Mouse (Mus musculus) MEL (cell line): ENCODE results near the gene Kcnn3. TPM values are rescaled to one million over a fixed set of nuclear protein-coding genes. Genes with fewer than 3 reads are reported as not detected.

Source experiments
- DNase-seq: peaks from one replicate; pipeline ENCODE4 v3.0.0; 2011; ENCODE audit warnings: low read depth, low spot score
- H3K27ac ChIP-seq: 2 replicates; pipeline ENCODE4 v1.5.1; 2012; ENCODE audit warnings: low read depth, mild to moderate bottlenecking, control low read depth, low read length, moderate library complexity; ENCODE audit not compliant: control insufficient read depth
- H3K27me3 ChIP-seq, 2 experiments: fragments of 150-350 bp in 1 of 2; sonication (generic) in 1 of 2; 2 replicates each; pipeline ENCODE4 v1.6.1; 2012; ENCODE audit warnings: low read length in 2 of 2, mild to moderate bottlenecking in 2 of 2, improper control_type of control experiment in 1 of 2, moderate library complexity in 1 of 2; ENCODE audit not compliant: insufficient read depth in 2 of 2, control insufficient read depth in 1 of 2
- H3K36me3 ChIP-seq, 2 experiments: 2 replicates each; pipeline ENCODE4 v1.6.1; 2012 to 2014; ENCODE audit warnings: low read length in 2 of 2, improper control_type of control experiment in 1 of 2, inconsistent platforms in 1 of 2, mild to moderate bottlenecking in 1 of 2; ENCODE audit not compliant: insufficient read depth in 2 of 2, control insufficient read depth in 1 of 2
- H3K4me1 ChIP-seq, 2 experiments: fragments of 150-350 bp in 1 of 2; sonication (generic) in 1 of 2; 2 replicates each; pipeline ENCODE4 v1.6.1; 2012; ENCODE audit warnings: low read length in 2 of 2, improper control_type of control experiment in 1 of 2, mild to moderate bottlenecking in 1 of 2; ENCODE audit not compliant: insufficient read depth in 2 of 2, control insufficient read depth in 1 of 2
- H3K4me3 ChIP-seq, 2 experiments: fragments of 150-350 bp in 1 of 2; sonication (generic) in 1 of 2; 2 replicates each; pipeline ENCODE4 v1.5.1; 2012; ENCODE audit warnings: low read depth in 2 of 2, low read length in 2 of 2, mild to moderate bottlenecking in 2 of 2, moderate library complexity in 2 of 2, control low read depth in 1 of 2, improper control_type of control experiment in 1 of 2; ENCODE audit not compliant: control insufficient read depth in 1 of 2, insufficient read depth in 1 of 2
- H3K79me2 ChIP-seq: 2 replicates; pipeline ENCODE4 v1.6.1; 2012; ENCODE audit warnings: mild to moderate bottlenecking, low read length, moderate library complexity; ENCODE audit not compliant: control insufficient read depth, poor library complexity, insufficient read depth
- H3K9ac ChIP-seq: 2 replicates; pipeline ENCODE4 v1.6.1; 2012; ENCODE audit warnings: low read depth, mild to moderate bottlenecking, control low read depth, low read length, moderate library complexity; ENCODE audit not compliant: control insufficient read depth, poor library complexity, severe bottlenecking
- H3K9me3 ChIP-seq: fragments of 150-350 bp; sonication (generic); replicated peaks from 2 replicates; pipeline ENCODE4 v1.6.1; 2012; ENCODE audit warnings: mild to moderate bottlenecking, low read length, improper control_type of control experiment, moderate library complexity; ENCODE audit not compliant: insufficient read depth
- CTCF ChIP-seq, 3 experiments: IDR thresholded peaks in 2 of 3; conservative IDR thresholded peaks in 1 of 3; 2 replicates each; pipeline ENCODE4 v1.5.1; 2011 to 2012; ENCODE audit warnings: low read length in 3 of 3, low read depth in 2 of 3, mild to moderate bottlenecking in 2 of 3, improper control_type of control experiment in 1 of 3, inconsistent platforms in 1 of 3, mixed read lengths in 1 of 3, moderate library complexity in 1 of 3; ENCODE audit not compliant: control insufficient read depth in 1 of 3, insufficient read depth in 1 of 3, poor library complexity in 1 of 3, severe bottlenecking in 1 of 3
- E2F4 ChIP-seq: IDR thresholded peaks from 2 replicates; pipeline ENCODE4 v1.6.1; 2011; ENCODE audit warnings: low read depth, low read length, improper control_type of control experiment, borderline replicate concordance
- ELF1 ChIP-seq: IDR thresholded peaks from 2 replicates; pipeline ENCODE4 v1.6.1; 2014; ENCODE audit warnings: low read depth, mild to moderate bottlenecking, inconsistent platforms, low read length, improper control_type of control experiment, moderate library complexity
- EP300 ChIP-seq, 2 experiments: IDR thresholded peaks; 2 replicates each; pipeline ENCODE4 v1.6.1; 2011; ENCODE audit warnings: improper control_type of control experiment in 2 of 2, low read length in 2 of 2, low read depth in 1 of 2, mild to moderate bottlenecking in 1 of 2
- GABPA ChIP-seq: IDR thresholded peaks from 2 replicates; pipeline ENCODE4 v1.6.1; 2012; ENCODE audit warnings: low read depth, mild to moderate bottlenecking, inconsistent platforms, low read length, improper control_type of control experiment, moderate library complexity
- GATA1 ChIP-seq: IDR thresholded peaks from 2 replicates; pipeline ENCODE4 v1.6.1; 2011; ENCODE audit warnings: low read depth, low read length, improper control_type of control experiment
- HCFC1 ChIP-seq: IDR thresholded peaks from 2 replicates; pipeline ENCODE4 v1.6.1; 2012; ENCODE audit warnings: low read depth, mild to moderate bottlenecking, inconsistent platforms, low read length, improper control_type of control experiment, moderate library complexity
- JUND ChIP-seq: IDR thresholded peaks from 2 replicates; pipeline ENCODE4 v1.6.1; 2011; ENCODE audit warnings: low read depth, mild to moderate bottlenecking, improper control_type of control experiment, low read length
- KAT2A ChIP-seq: conservative IDR thresholded peaks from 2 replicates; pipeline ENCODE4 v1.6.1; 2012; ENCODE audit warnings: low read depth, low read length, improper control_type of control experiment, inconsistent platforms
- MAX ChIP-seq: IDR thresholded peaks from 2 replicates; pipeline ENCODE4 v1.6.1; 2011; ENCODE audit warnings: low read length, improper control_type of control experiment
- MAZ ChIP-seq: IDR thresholded peaks from 2 replicates; pipeline ENCODE4 v1.6.1; 2012; ENCODE audit warnings: low read depth, mild to moderate bottlenecking, inconsistent platforms, low read length, improper control_type of control experiment
- MEF2A ChIP-seq: IDR thresholded peaks from 2 replicates; pipeline ENCODE4 v1.6.1; 2014; ENCODE audit warnings: low read depth, mild to moderate bottlenecking, inconsistent platforms, low read length, improper control_type of control experiment; ENCODE audit not compliant: poor library complexity, insufficient replicate concordance, severe bottlenecking; ENCODE audit errors: extremely low read depth
- MXI1 ChIP-seq: IDR thresholded peaks from 2 replicates; pipeline ENCODE4 v1.6.1; 2011; ENCODE audit warnings: mild to moderate bottlenecking, low read depth, low read length, improper control_type of control experiment
- MYB ChIP-seq: IDR thresholded peaks from 2 replicates; pipeline ENCODE4 v1.6.1; 2011; ENCODE audit warnings: mild to moderate bottlenecking, low read depth, low read length, improper control_type of control experiment
- MYC ChIP-seq: IDR thresholded peaks from 2 replicates; pipeline ENCODE4 v1.6.1; 2011; ENCODE audit warnings: low read depth, mild to moderate bottlenecking, low read length, improper control_type of control experiment, moderate library complexity
- NELFE ChIP-seq: IDR thresholded peaks from 2 replicates; pipeline ENCODE4 v1.6.1; 2011; ENCODE audit warnings: low read depth, low read length, improper control_type of control experiment
- NRF1 ChIP-seq: IDR thresholded peaks from 2 replicates; pipeline ENCODE4 v1.6.1; 2014; ENCODE audit warnings: low read depth, mild to moderate bottlenecking, inconsistent platforms, low read length, improper control_type of control experiment, moderate library complexity; ENCODE audit not compliant: poor library complexity, insufficient read depth, severe bottlenecking
- POLR2AphosphoS2 ChIP-seq: IDR thresholded peaks from 2 replicates; pipeline ENCODE4 v1.6.1; 2011; ENCODE audit warnings: low read length, improper control_type of control experiment
- RCOR1 ChIP-seq: IDR thresholded peaks from 2 replicates; pipeline ENCODE4 v1.6.1; 2012; ENCODE audit warnings: low read depth, mild to moderate bottlenecking, inconsistent platforms, low read length, improper control_type of control experiment
- TAL1 ChIP-seq: IDR thresholded peaks from 2 replicates; pipeline ENCODE4 v1.6.1; 2012; ENCODE audit warnings: mild to moderate bottlenecking, inconsistent platforms, low read length, moderate library complexity, mixed read lengths
- TBP ChIP-seq: IDR thresholded peaks from 2 replicates; pipeline ENCODE4 v1.8.0; 2011; ENCODE audit warnings: low read depth, low read length, improper control_type of control experiment
- TCF12 ChIP-seq: IDR thresholded peaks from 2 replicates; pipeline ENCODE4 v1.6.1; 2014; ENCODE audit warnings: low read depth, mild to moderate bottlenecking, inconsistent platforms, low read length, improper control_type of control experiment, moderate library complexity
- UBTF ChIP-seq: IDR thresholded peaks from 2 replicates; pipeline ENCODE4 v1.6.1; 2012; ENCODE audit warnings: low read depth, mild to moderate bottlenecking, inconsistent platforms, low read length, improper control_type of control experiment, moderate library complexity, borderline replicate concordance; ENCODE audit not compliant: insufficient read depth
- USF2 ChIP-seq, 2 experiments: IDR thresholded peaks; 2 replicates each; pipeline ENCODE4 v1.6.1; 2011 to 2012; ENCODE audit warnings: improper control_type of control experiment in 2 of 2, low read length in 2 of 2, borderline replicate concordance in 1 of 2, inconsistent platforms in 1 of 2, low read depth in 1 of 2, mild to moderate bottlenecking in 1 of 2; ENCODE audit not compliant: insufficient read depth in 1 of 2
- ZNF384 ChIP-seq: IDR thresholded peaks from 2 replicates; pipeline ENCODE4 v1.6.1; 2012; ENCODE audit warnings: low read depth, mild to moderate bottlenecking, inconsistent platforms, low read length, improper control_type of control experiment
- polyA plus RNA-seq, 2 experiments: library from polyadenylated mRNA; stranded (reverse) in 1 of 2; unstranded in 1 of 2; fragments of >175 nt in 1 of 2; fragments of >200 nt in 1 of 2; gene quantifications; 2 replicates each; pipeline versions ENCODE4 v1.2.1 to v1.2.4; 2012; ENCODE audit warnings: low replicate concordance in 2 of 2, low read depth in 1 of 2; ENCODE audit not compliant: insufficient read length in 2 of 2, insufficient read depth in 1 of 2, missing spikeins in 1 of 2
- total RNA-seq: library from RNA; depleted of rRNA; stranded (reverse); fragments of 300-350 nt; gene quantifications from 2 replicates; pipeline ENCODE4 v1.2.3, GENCODE M21; 2012

Gene Kcnn3
- total and polyA plus RNA-seq, 3 experiments = 0.04 TPM; not detected in 2

DNA sequence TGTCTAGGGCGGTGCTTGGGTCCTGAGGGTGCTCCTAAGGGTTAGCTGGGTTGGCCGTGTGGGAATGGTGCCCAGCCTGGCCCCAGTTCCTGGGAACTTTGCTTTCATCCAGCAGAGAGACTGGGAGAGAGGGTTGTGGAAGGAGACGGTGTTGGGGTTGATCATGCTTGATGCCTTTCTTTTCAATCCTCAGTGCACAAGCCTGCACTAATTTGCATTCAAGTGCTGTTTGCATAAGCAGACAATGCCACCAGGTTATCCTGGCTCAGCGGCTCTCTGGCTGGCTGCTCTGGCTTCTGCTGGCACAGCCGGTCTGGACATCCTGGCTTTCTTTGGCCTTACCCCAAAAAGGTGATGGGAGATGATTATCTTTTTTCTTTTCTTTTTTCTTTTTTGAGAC lies 157.7 kb downstream of the Kcnn3 start:
- H3K4me1 ChIP-seq = no peaks in the 10 kb centered on the region
- DNase-seq = no peak

DNA sequence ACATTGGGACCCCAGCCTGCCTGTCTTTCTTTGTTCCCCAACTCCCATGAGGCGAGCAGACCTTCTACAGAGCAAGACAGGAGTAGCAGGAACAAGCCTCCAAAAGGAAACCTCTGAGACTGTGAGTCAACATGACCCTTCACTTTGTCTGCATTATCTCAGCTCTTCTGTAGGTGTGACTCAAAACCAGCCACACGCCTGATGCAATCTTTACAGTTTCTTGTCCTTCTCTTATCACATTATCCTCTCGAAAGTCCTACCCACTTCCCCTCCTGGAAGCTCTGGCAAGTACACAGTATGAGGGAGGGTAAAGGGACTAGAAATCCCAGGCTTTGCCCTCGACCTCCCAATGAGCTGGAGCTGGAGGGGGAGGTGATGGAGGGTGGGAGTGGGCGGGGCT lies 166.1 kb downstream of the Kcnn3 start:
- H3K27me3 ChIP-seq = peaks cover 15 to 17% of the 10 kb centered on the region in 2 experiments
- TF ChIP-seq TCF12 = 0 out of 2 replicates have a peak, but pooled peaks have one; percentile 10
- TF ChIP-seq GABPA = no peak
- no peak for TF ChIP-seq MXI1
- TF ChIP-seq GATA1 = 0 out of 2 replicates have a peak, but pooled peaks have one; percentile 19
- TF ChIP-seq ELF1 = no peak
- TF ChIP-seq MEF2A = no peak
- no peak for TF ChIP-seq ZNF384
- no peak for TF ChIP-seq HCFC1
- TF ChIP-seq NELFE = no peak
- TF ChIP-seq MAZ = no peak
- TF ChIP-seq JUND = no peak
- no peak for TF ChIP-seq TAL1
- no peak for TF ChIP-seq USF2 (IDR thresholded peaks at IDR 0.05; ENCODE audit: borderline replicate concordance in 1 of 2, insufficient read depth in 1 of 2, low read depth in 1 of 2, low read length in 2 of 2)
- TF ChIP-seq EP300 (IDR thresholded peaks at IDR 0.05; ENCODE audit: low read depth in 1 of 2, low read length in 2 of 2) = peak in 1 of 2 experiments; percentile 26; a peak in 1 of 4 replicates
- TF ChIP-seq MAX = no peak
- TF ChIP-seq POLR2AphosphoS2 = no peak
- no peak for TF ChIP-seq KAT2A
- TF ChIP-seq E2F4 = no peak
- TF ChIP-seq RCOR1 = no peak
- no peak for TF ChIP-seq TBP
- TF ChIP-seq CTCF (IDR thresholded peaks at IDR 0.05 in 2 of 3, conservative IDR thresholded peaks at IDR 0.05 in 1 of 3; ENCODE audit: control insufficient read depth in 1 of 3, insufficient read depth in 1 of 3, low read depth in 2 of 3, low read length in 3 of 3, poor library complexity in 1 of 3, severe bottlenecking in 1 of 3) = no peak
- TF ChIP-seq UBTF = no peak
- TF ChIP-seq MYB = no peak
- no peak for TF ChIP-seq NRF1
- TF ChIP-seq MYC = no peak
- TF ChIP-seq, all 39 proteins: peak for 3

More for the DNA sequence above, 157.7 kb downstream of the Kcnn3 start:
- H3K36me3 ChIP-seq = no peaks in the 10 kb centered on the region
- H3K27me3 ChIP-seq = peaks cover 21 to 35% of the 10 kb centered on the region in 2 experiments
- TF ChIP-seq MXI1 = no peak
- TF ChIP-seq, all 39 proteins: peak for 0
- Histone ChIP-seq H3K9me3 (no peaks in the 10 kb centered on the region), H3K9ac (no peak overlapping the region), H3K79me2 (no peaks in the 10 kb centered on the region), H3K4me3 (no peak overlapping the region), H3K27ac (no peak overlapping the region)

More for the DNA sequence above, 166.1 kb downstream of the Kcnn3 start:
- no peaks in the 10 kb centered on the region for H3K79me2 ChIP-seq
- DNase-seq = peak; percentile 34
- peaks cover 0 to 4% of the 10 kb centered on the region in 2 experiments; a peak in 2 of 4 replicates for H3K4me1 ChIP-seq
- no peaks in the 10 kb centered on the region for H3K36me3 ChIP-seq
- no peak overlapping the region for H3K4me3 ChIP-seq
- H3K9ac ChIP-seq = no peak overlapping the region
- no peak overlapping the region for H3K27ac ChIP-seq
- no peaks in the 10 kb centered on the region for H3K9me3 ChIP-seq
